Mouse (Mus musculus) limb, embryonic 15.5 days (tissue): Measurements from ENCODE around the gene Lrp1. TPM values are rescaled to one million over a fixed set of nuclear protein-coding genes. Genes with fewer than 3 reads are reported as not detected.

Experiments used
- ATAC-seq: fragments of 200-750 bp; cut with Nextera tagmentation; 2 replicates; pipeline ENCODE4 v1.8.0; 2017; ENCODE audit warnings: low read depth, moderate TSS enrichment; ENCODE audit not compliant: insufficient number of reproducible peaks, low FRiP score, low TSS enrichment
- H3K27ac ChIP-seq: fragments of 300-500 bp; sonication (generic); 2 replicates; pipeline ENCODE4 v1.5.1; 2015; ENCODE audit warnings: moderate library complexity, mild to moderate bottlenecking, inconsistent platforms
- H3K27me3 ChIP-seq: fragments of 300-500 bp; sonication (generic); 2 replicates; pipeline ENCODE4 v1.6.1; 2015; ENCODE audit warnings: inconsistent platforms
- H3K36me3 ChIP-seq: fragments of 300-500 bp; sonication (generic); 2 replicates; pipeline ENCODE4 v1.6.1; 2015; ENCODE audit warnings: inconsistent platforms
- H3K4me1 ChIP-seq: fragments of 300-500 bp; sonication (generic); 2 replicates; pipeline ENCODE4 v1.6.1; 2015; ENCODE audit warnings: inconsistent platforms
- H3K4me2 ChIP-seq: fragments of 300-500 bp; sonication (generic); 2 replicates; pipeline ENCODE4 v1.6.1; 2015; ENCODE audit warnings: mild to moderate bottlenecking, inconsistent platforms
- H3K4me3 ChIP-seq: fragments of 300-500 bp; sonication (generic); 2 replicates; pipeline ENCODE4 v1.5.1; 2015; ENCODE audit warnings: mild to moderate bottlenecking, inconsistent platforms
- H3K9ac ChIP-seq: fragments of 300-500 bp; sonication (generic); 2 replicates; pipeline ENCODE4 v1.6.1; 2015; ENCODE audit warnings: inconsistent platforms
- H3K9me3 ChIP-seq: fragments of 300-500 bp; sonication (generic); 2 replicates; pipeline ENCODE4 v1.6.1; 2016; ENCODE audit warnings: inconsistent platforms
- WGBS: fragments of 180-500 bp; shearing (Covaris S2); methylation state at CpG from one replicate; pipeline ENCODE4 v1.1.7; 2015; 5-methylcytosine and 5-hydroxymethylcytosine counted together
- polyA plus RNA-seq: library from polyadenylated mRNA; unstranded; fragments of >200 nt; fragmentation: Nextera tagmentation; extraction: Ambion mirVana; gene quantifications from 2 replicates; pipeline ENCODE4 v1.2.1, GENCODE M21; 2015

The Lrp1 gene
- polyA plus RNA-seq, 1 experiment from 2014 or later = 146 TPM

- ATAC-seq = no peak
- Histone ChIP-seq H3K4me2 (no peak overlapping the region), H3K9ac (no peak overlapping the region), H3K4me3 (no peak overlapping the region), H3K27ac (no peak overlapping the region), H3K4me1 (peaks cover 50% of the 10 kb centered on the region), H3K36me3 (peaks cover 36% of the 10 kb centered on the region), H3K9me3 (no peaks in the 10 kb centered on the region), H3K27me3 (peaks cover 23% of the 10 kb centered on the region)
- 97% methylated on average over 37 of the region's 37 CpGs for WGBS
Observed at GRCm38 (mm10) chr10:127519903-127520713, 100.8 kb downstream of the Lrp1 start.

- peaks cover 50% of the 10 kb centered on the region for H3K4me1 ChIP-seq
- no peak overlapping the region for H3K4me2 ChIP-seq
- WGBS = 93% methylated on average over 26 of the region's 26 CpGs
- peaks cover 23% of the 10 kb centered on the region for H3K27me3 ChIP-seq
- H3K36me3 ChIP-seq = peaks cover 36% of the 10 kb centered on the region
- H3K9ac ChIP-seq = no peak overlapping the region
- no peak overlapping the region for H3K4me3 ChIP-seq
- no peak overlapping the region for H3K27ac ChIP-seq
- H3K9me3 ChIP-seq = no peaks in the 10 kb centered on the region
- no peak for ATAC-seq
Observed at GRCm38 (mm10) chr10:127519041-127519701, 101.8 kb downstream of the Lrp1 start.

- Histone ChIP-seq H3K9me3 (no peaks in the 10 kb centered on the region), H3K4me3 (no peak overlapping the region), H3K27me3 (peaks cover 28% of the 10 kb centered on the region), H3K9ac (no peak overlapping the region), H3K4me1 (peaks cover 63% of the 10 kb centered on the region), H3K27ac (no peak overlapping the region; the same call in 1 of the 2 replicates), H3K4me2 (no peak overlapping the region), H3K36me3 (peaks cover 36% of the 10 kb centered on the region)
- ATAC-seq = no peak
- WGBS = 91% methylated on average over 22 of the region's 22 CpGs
Observed at GRCm38 (mm10) chr10:127517941-127518340, 103.0 kb downstream of the Lrp1 start.

GRCm38 (mm10) chr10:127516576-127517260 is 104.2 kb downstream of the Lrp1 start:
- H3K9ac ChIP-seq = no peak overlapping the region
- ATAC-seq = peak; percentile 60
- 10% methylated on average over 30 of the region's 30 CpGs for WGBS
- H3K9me3 ChIP-seq = no peaks in the 10 kb centered on the region
- H3K4me2 ChIP-seq = peak overlapping the region; percentile 43
- H3K4me3 ChIP-seq = peak overlapping the region; percentile 31
- peaks cover 32% of the 10 kb centered on the region for H3K27me3 ChIP-seq
- peaks cover 36% of the 10 kb centered on the region for H3K36me3 ChIP-seq
- peaks cover 73% of the 10 kb centered on the region for H3K4me1 ChIP-seq
- H3K27ac ChIP-seq = peak overlapping the region; percentile 84

- H3K4me3 ChIP-seq = peak overlapping the region; percentile 31
- H3K4me1 ChIP-seq = peaks cover 73% of the 10 kb centered on the region
- H3K9me3 ChIP-seq = no peaks in the 10 kb centered on the region
- ATAC-seq = no peak
- H3K27ac ChIP-seq = peak overlapping the region; percentile 84
- H3K36me3 ChIP-seq = peaks cover 36% of the 10 kb centered on the region
- peaks cover 39% of the 10 kb centered on the region for H3K27me3 ChIP-seq
- H3K9ac ChIP-seq = no peak overlapping the region
- 29% methylated on average over 8 of the region's 8 CpGs for WGBS
- peak overlapping the region; percentile 43 for H3K4me2 ChIP-seq
Observed at GRCm38 (mm10) chr10:127515983-127516459, 104.9 kb downstream of the Lrp1 start.

GRCm38 (mm10) chr10:127515271-127515982 is 105.5 kb downstream of the Lrp1 start:
- Histone ChIP-seq H3K36me3 (peaks cover 33% of the 10 kb centered on the region), H3K4me2 (peak overlapping the region; percentile 43), H3K4me1 (peaks cover 73% of the 10 kb centered on the region), H3K27ac (peak overlapping the region; percentile 27; the same call in 1 of the 2 replicates), H3K27me3 (peaks cover 45% of the 10 kb centered on the region), H3K9ac (no peak overlapping the region), H3K9me3 (no peaks in the 10 kb centered on the region), H3K4me3 (peak overlapping the region; percentile 31)
- 32% methylated on average over 9 of the region's 9 CpGs for WGBS
- ATAC-seq = no peak

- ATAC-seq = no peak
- Histone ChIP-seq H3K27ac (peak within 1 kb of the TSS; percentile 48), H3K4me3 (peak within 1 kb of the TSS; percentile 50), H3K9ac (no peak within 1 kb of the TSS), H3K27me3 (peaks cover 52% of the 10 kb centered on the region), H3K4me1 (peaks cover 77% of the 10 kb centered on the region), H3K4me2 (peak within 1 kb of the TSS; percentile 97), H3K36me3 (peaks cover 26% of the 10 kb centered on the region), H3K9me3 (no peaks in the 10 kb centered on the region)
- whole genome bisulfite sequencing = 12% methylated on average over 6 of the region's 6 CpGs
Observed at GRCm38 (mm10) chr10:127514764-127515163, 106.2 kb downstream of the Lrp1 start, which contains the start of gene Ndufa4l2. Gene Ndufa4l2 (plus strand): TSS chr10:127514967.

- Histone ChIP-seq H3K4me3 (peak overlapping the region; percentile 50), H3K27me3 (peaks cover 57% of the 10 kb centered on the region), H3K9me3 (no peaks in the 10 kb centered on the region), H3K4me2 (peak overlapping the region; percentile 97), H3K27ac (peak overlapping the region; percentile 48), H3K36me3 (peaks cover 22% of the 10 kb centered on the region), H3K9ac (no peak overlapping the region), H3K4me1 (peaks cover 82% of the 10 kb centered on the region)
- 13% methylated on average over 13 of the region's 13 CpGs for WGBS
- ATAC-seq = no peak
Observed at GRCm38 (mm10) chr10:127514111-127514698, 106.7 kb downstream of the Lrp1 start.

GRCm38 (mm10) chr10:127513501-127514091 is 107.4 kb downstream of the Lrp1 start:
- 0 out of 2 replicates have a peak, but pooled peaks have one; percentile 25 for ATAC-seq
- Histone ChIP-seq H3K27ac (peak overlapping the region; percentile 62), H3K9me3 (no peaks in the 10 kb centered on the region), H3K4me3 (peak overlapping the region; percentile 50), H3K4me1 (peaks cover 88% of the 10 kb centered on the region), H3K36me3 (peaks cover 16% of the 10 kb centered on the region), H3K9ac (no peak overlapping the region), H3K4me2 (peak overlapping the region; percentile 97), H3K27me3 (peaks cover 62% of the 10 kb centered on the region)
- 2% methylated on average over 16 of the region's 16 CpGs for WGBS

GRCm38 (mm10) chr10:127512813-127513212 is 108.1 kb downstream of the Lrp1 start:
- Histone ChIP-seq H3K27me3 (peaks cover 70% of the 10 kb centered on the region), H3K4me2 (peak overlapping the region; percentile 97), H3K9ac (no peak overlapping the region), H3K4me3 (peak overlapping the region; percentile 50), H3K27ac (peak overlapping the region; percentile 62), H3K9me3 (no peaks in the 10 kb centered on the region), H3K36me3 (peaks cover 8% of the 10 kb centered on the region), H3K4me1 (peaks cover 96% of the 10 kb centered on the region)
- peak; percentile 45 for ATAC-seq
- 1% methylated on average over 27 of the region's 27 CpGs for WGBS
